Mouse (Mus musculus) liver, embryonic 15.5 days (tissue): ENCODE measurements at regions not wholly inside any gene's neighbourhood (a gene's known extent, or its start where the extent isn't known, plus 50 kb on each side); places are given as distances from the start of the nearest gene placed in this dataset.

Experiments used
- ATAC-seq: fragments of 200-750 bp; cut with Nextera tagmentation; 2 replicates; pipeline ENCODE4 v1.8.0; 2017; ENCODE audit warnings: moderate number of reproducible peaks, mild to moderate bottlenecking, moderate library complexity; ENCODE audit not compliant: insufficient read depth
- H3K27ac ChIP-seq: fragments of 300-500 bp; sonication (generic); replicated peaks from 2 replicates; pipeline ENCODE4 v1.5.1; 2015; ENCODE audit warnings: mild to moderate bottlenecking, inconsistent platforms
- H3K27me3 ChIP-seq: fragments of 300-500 bp; sonication (generic); 2 replicates; pipeline ENCODE4 v1.6.1; 2015; ENCODE audit warnings: mild to moderate bottlenecking, inconsistent platforms
- H3K36me3 ChIP-seq: fragments of 300-500 bp; sonication (generic); replicated peaks from 2 replicates; pipeline ENCODE4 v1.6.1; 2015; ENCODE audit warnings: moderate library complexity, mild to moderate bottlenecking, inconsistent platforms
- H3K4me1 ChIP-seq: fragments of 300-500 bp; sonication (generic); replicated peaks from 2 replicates; pipeline ENCODE4 v1.6.1; 2015; ENCODE audit warnings: inconsistent platforms
- H3K4me2 ChIP-seq: fragments of 300-500 bp; sonication (generic); 2 replicates; pipeline ENCODE4 v1.6.1; 2015; ENCODE audit warnings: moderate library complexity, mild to moderate bottlenecking, inconsistent platforms
- H3K4me3 ChIP-seq: fragments of 300-500 bp; sonication (generic); replicated peaks from 2 replicates; pipeline ENCODE4 v1.5.1; 2015; ENCODE audit warnings: mild to moderate bottlenecking, inconsistent platforms
- H3K9ac ChIP-seq: fragments of 300-500 bp; sonication (generic); 2 replicates; pipeline ENCODE4 v1.6.1; 2015; ENCODE audit warnings: moderate library complexity, mild to moderate bottlenecking, inconsistent platforms
- H3K9me3 ChIP-seq: fragments of 300-500 bp; sonication (generic); replicated peaks from 2 replicates; pipeline ENCODE4 v1.6.1; 2016; ENCODE audit warnings: inconsistent platforms
- WGBS: fragments of 180-500 bp; shearing (Covaris S2); methylation state at CpG from one replicate; pipeline ENCODE4 v1.1.7; 2015; ENCODE audit warnings: mixed read lengths; ENCODE audit not compliant: insufficient replicate concordance; 5-methylcytosine and 5-hydroxymethylcytosine counted together

DNA sequence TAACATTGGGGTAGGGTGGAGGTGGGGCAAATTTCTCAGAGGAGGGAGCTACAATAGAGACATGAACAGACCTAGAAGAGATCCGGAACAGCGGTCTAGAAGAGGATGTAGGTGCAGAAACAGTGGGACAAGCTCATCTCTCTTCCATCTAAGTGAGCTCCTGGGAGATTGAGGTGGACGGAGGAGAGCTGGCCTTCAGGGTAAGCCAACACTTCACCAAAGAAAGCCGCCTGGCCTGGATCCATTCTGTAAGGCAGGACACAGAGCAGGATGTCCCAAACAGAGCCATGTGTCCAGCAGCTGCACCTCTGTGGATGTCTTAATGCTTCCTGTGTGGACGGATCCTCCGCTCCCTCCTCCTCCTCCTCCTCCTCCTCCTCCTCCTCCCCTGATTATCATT, 173.0 kb downstream of the Rab11fip4 start:
- no peaks in the 10 kb centered on the region for H3K9me3 ChIP-seq
- H3K4me3 ChIP-seq: no peak overlapping the region
- WGBS: 62% methylated on average over 6 of the region's 6 CpGs
- no peaks in the 10 kb centered on the region for H3K36me3 ChIP-seq
- no peak overlapping the region for H3K9ac ChIP-seq
- no peak overlapping the region for H3K4me2 ChIP-seq
- ATAC-seq: no peak
- H3K27me3 ChIP-seq: no peaks in the 10 kb centered on the region
- no peak overlapping the region for H3K27ac ChIP-seq
- no peaks in the 10 kb centered on the region for H3K4me1 ChIP-seq

DNA sequence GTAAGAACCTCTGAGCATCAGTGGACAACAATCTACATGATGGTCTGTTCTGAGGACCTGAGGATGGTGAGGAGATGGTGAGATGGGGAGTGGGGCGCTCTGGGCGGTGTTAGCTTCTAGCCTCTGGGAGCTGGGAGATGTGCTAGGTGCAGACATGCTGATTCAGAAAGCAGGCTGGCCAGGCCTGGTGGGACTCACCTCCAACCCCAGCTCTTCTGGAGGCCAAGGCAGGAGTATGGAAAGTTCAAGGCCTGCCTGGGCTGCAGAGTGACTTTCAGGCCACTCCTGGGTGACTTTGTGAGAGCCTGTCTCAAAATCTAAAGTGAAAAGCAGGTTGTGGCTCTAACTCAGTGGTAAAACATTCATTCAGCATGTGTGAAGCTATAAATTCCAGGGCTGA, 171.6 kb downstream of the Rab11fip4 start:
- no peak overlapping the region for H3K4me3 ChIP-seq
- H3K36me3 ChIP-seq: no peaks in the 10 kb centered on the region
- no peak overlapping the region for H3K27ac ChIP-seq
- WGBS: 86% methylated on average over 2 of the region's 2 CpGs
- no peak overlapping the region for H3K4me2 ChIP-seq
- ATAC-seq: no peak
- H3K4me1 ChIP-seq: no peaks in the 10 kb centered on the region
- no peak overlapping the region for H3K9ac ChIP-seq
- H3K9me3 ChIP-seq: no peaks in the 10 kb centered on the region
- no peaks in the 10 kb centered on the region for H3K27me3 ChIP-seq

DNA sequence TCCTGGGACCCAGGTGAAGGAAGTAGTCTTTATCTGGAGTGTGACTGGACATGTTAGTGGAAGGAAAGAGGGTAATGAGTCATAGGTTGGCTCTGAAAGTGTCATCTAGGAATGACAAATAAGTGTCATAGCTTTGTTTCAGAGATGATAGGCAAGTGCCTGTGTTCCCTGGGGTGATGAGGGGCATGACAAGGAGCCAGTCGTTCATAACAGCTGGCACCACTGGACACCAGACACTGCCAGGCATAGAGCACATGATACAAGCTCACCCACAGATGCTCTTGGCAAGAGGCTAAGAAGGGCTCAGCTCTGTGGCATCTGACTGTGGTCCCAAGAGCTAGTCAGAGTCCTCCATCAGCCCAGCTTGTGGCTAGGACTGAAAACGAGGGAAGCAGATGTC, 171.0 kb downstream of the Rab11fip4 start:
- Histone ChIP-seq H3K9ac (no peak overlapping the region), H3K27me3 (no peaks in the 10 kb centered on the region), H3K9me3 (no peaks in the 10 kb centered on the region), H3K4me3 (no peak overlapping the region), H3K36me3 (no peaks in the 10 kb centered on the region), H3K27ac (no peak overlapping the region), H3K4me2 (no peak overlapping the region), H3K4me1 (no peaks in the 10 kb centered on the region)
- ATAC-seq: no peak
- WGBS: 47% methylated on average over 2 of the region's 2 CpGs

DNA sequence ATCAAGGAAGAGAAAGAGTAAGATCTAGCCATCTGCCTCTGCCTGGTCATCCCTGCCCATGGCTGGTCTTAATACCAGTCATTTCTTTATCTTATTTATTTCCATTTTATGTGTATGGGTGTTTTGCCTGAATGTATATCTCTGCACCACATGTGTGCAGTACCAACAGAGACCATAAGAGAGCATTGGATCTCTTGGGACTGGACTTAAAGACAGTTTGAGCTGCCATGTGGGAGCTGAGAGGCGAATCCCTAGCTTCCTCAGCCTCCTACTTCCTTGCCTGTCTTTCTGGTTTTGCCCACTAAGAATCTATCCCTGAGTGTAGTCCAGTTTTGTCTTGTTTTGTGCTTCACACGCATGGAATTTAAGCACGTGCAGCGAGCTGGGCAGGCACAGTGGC, 169.5 kb downstream of the Rab11fip4 start:
- Histone ChIP-seq H3K27ac (no peak overlapping the region), H3K9me3 (no peaks in the 10 kb centered on the region), H3K27me3 (no peaks in the 10 kb centered on the region), H3K4me3 (no peak overlapping the region), H3K36me3 (no peaks in the 10 kb centered on the region), H3K4me2 (no peak overlapping the region), H3K4me1 (no peaks in the 10 kb centered on the region), H3K9ac (no peak overlapping the region)
- no peak for ATAC-seq
- WGBS: 69% methylated on average over 4 of the region's 4 CpGs

DNA sequence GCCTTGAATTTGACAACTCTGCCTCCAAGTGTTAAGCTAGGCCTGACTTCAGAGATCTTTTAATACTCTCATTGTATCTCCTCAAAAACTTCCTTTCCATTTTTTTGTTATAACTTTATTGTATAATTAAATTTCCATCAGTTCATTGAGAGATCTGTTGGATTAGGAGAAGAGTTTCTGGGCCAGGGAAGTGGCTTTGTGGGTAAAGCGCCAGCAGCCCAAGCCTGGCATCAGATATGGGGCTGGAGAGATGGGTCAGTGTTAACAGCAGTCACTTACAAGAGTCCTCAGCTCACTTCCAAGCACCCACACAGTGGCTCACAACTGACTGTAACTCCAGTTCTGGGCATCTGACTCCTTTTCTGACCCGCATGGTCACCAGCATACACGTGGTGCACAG, 167.3 kb downstream of the Rab11fip4 start:
- Histone ChIP-seq H3K27ac (no peak overlapping the region), H3K4me1 (no peaks in the 10 kb centered on the region), H3K4me3 (no peak overlapping the region), H3K27me3 (no peaks in the 10 kb centered on the region), H3K4me2 (no peak overlapping the region), H3K9ac (no peak overlapping the region), H3K9me3 (no peaks in the 10 kb centered on the region), H3K36me3 (no peaks in the 10 kb centered on the region)
- 77% methylated on average over 3 of the region's 3 CpGs for WGBS
- no peak for ATAC-seq

DNA sequence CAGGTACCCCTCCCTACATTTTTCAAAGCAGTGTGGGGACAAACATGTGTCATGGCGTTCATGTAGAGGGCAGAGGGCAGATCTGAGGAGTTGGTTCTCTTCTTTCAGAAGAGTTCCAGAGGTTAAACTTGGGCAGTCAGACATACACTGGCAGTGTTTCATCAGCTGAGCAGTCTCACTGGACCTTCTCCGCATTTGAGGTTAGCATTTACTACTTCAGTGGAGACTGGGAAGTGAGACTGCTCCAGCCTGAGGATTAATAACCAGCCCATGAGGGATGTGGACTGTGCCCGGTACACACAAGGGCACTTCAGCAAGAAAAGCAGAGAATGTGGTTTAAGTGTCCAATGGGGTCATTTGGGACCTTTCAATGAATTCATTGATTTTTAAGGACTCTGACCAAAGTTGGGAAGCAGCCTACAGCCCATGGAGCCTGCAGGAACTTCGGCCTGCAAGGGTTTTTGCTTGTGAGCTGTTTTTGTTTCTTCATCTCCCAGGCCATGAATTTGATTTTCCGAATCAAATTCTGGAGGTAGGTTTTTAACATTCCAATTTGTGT, 166.6 kb downstream of the Rab11fip4 start:
- 60% methylated on average over 5 of the region's 5 CpGs for WGBS
- Histone ChIP-seq H3K4me1 (0 out of 2 replicates have a peak, but pooled peaks cover 4% of the 10 kb centered on the region), H3K9ac (no peak overlapping the region), H3K27me3 (no peaks in the 10 kb centered on the region), H3K9me3 (no peaks in the 10 kb centered on the region), H3K4me3 (no peak overlapping the region), H3K4me2 (no peak overlapping the region), H3K36me3 (no peaks in the 10 kb centered on the region), H3K27ac (no peak overlapping the region)
- ATAC-seq: no peak

DNA sequence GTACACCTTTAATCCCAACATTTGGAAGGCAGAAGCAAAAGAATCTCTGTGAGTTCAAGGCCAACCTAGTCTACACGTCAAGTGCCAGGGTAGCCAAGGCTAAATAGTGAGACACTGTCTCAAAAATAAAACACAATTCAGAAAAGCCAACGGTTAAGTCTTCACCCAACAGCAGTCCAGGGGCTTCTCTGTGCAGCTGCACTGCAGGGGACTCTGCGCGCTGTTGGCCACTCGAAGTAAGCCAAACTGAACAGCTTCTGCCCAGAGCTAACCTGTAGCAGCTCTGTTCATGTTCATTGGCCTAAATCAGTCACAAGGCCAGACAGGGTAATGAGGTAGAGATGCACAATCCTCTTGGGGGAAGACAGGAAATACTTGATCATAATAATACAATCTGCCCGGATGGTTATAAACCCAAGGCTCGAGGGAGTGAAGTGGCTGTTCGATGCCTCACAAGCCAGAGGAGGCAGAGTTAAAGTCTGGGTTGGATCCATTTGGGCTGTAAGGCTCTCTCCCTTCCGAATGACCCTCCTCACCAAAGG, 165.4 kb downstream of the Rab11fip4 start:
- Histone ChIP-seq H3K4me2 (no peak overlapping the region), H3K27ac (no peak overlapping the region), H3K36me3 (no peaks in the 10 kb centered on the region), H3K9me3 (no peaks in the 10 kb centered on the region), H3K27me3 (no peaks in the 10 kb centered on the region), H3K4me3 (no peak overlapping the region), H3K4me1 (peaks cover 9% of the 10 kb centered on the region; the same call in 1 of the 2 replicates), H3K9ac (no peak overlapping the region)
- 71% methylated on average over 9 of the region's 9 CpGs for WGBS
- no peak for ATAC-seq

DNA sequence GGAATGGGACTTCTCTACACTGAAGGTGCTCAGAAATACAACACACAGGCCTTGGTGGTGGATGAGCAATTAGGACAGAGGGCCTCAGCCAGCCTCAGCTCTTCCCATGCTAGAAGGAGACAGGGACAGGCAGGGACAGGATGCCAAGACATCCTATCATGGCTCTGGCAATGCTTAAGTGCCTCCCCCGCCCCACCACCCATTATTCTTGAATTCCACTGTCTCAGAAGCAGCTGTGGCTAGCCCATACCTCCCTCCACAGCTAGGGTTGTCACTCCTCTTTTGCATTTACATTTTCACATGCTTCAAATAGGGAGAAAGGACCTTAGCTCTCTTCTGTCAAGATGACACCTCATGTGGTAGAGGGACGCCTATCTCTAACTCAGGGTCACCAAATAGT, 162.5 kb downstream of the Rab11fip4 start:
- Histone ChIP-seq H3K9ac (no peak overlapping the region), H3K36me3 (no peaks in the 10 kb centered on the region), H3K4me1 (peaks cover 14% of the 10 kb centered on the region), H3K4me3 (no peak overlapping the region), H3K9me3 (no peaks in the 10 kb centered on the region), H3K27me3 (no peaks in the 10 kb centered on the region), H3K27ac (no peak overlapping the region), H3K4me2 (no peak overlapping the region)
- WGBS: 49% methylated on average over 2 of the region's 2 CpGs
- no peak for ATAC-seq

DNA sequence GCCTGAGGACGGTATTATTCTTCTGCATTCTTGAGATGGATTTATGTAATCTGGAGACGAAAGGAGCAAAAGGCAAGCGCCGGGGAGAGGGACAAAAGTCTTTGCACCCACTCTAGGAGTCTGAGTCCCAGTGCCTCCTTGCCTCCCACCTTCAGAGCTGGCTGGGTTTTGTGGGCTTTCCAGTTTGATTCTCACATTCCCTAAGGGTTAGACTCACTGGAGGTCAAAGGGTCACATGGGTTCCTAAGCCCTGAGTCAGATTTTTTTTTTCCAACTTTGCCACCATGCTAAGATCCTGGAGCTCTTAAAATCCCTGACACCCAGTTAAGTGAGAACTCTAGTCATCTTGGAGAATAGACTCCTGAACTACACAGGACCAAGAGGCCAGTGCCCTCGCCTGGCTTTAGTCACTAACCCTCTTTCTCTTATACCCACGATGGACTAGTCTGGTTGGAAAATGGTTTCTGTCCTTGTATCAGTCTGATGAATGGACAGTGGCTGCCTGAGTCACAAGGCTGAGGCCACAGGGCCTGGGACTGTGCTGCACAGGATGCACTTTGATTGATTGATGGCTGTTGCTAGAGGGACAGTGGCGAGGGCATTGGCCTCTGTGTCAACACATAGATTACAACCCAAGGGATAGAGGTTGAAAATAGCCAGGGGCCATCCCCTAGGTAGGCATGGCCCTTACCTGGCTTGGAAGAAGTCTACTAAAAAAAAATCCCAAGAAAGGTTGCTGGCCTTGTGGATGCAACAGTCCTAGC, 161.9 kb downstream of the Rab11fip4 start:
- Histone ChIP-seq H3K36me3 (no peaks in the 10 kb centered on the region), H3K27ac (no peak overlapping the region), H3K27me3 (no peaks in the 10 kb centered on the region), H3K4me1 (peaks cover 14% of the 10 kb centered on the region), H3K4me2 (no peak overlapping the region), H3K9ac (no peak overlapping the region), H3K9me3 (no peaks in the 10 kb centered on the region), H3K4me3 (no peak overlapping the region)
- peak; percentile 69 for ATAC-seq
- 53% methylated on average over 7 of the region's 7 CpGs for WGBS

DNA sequence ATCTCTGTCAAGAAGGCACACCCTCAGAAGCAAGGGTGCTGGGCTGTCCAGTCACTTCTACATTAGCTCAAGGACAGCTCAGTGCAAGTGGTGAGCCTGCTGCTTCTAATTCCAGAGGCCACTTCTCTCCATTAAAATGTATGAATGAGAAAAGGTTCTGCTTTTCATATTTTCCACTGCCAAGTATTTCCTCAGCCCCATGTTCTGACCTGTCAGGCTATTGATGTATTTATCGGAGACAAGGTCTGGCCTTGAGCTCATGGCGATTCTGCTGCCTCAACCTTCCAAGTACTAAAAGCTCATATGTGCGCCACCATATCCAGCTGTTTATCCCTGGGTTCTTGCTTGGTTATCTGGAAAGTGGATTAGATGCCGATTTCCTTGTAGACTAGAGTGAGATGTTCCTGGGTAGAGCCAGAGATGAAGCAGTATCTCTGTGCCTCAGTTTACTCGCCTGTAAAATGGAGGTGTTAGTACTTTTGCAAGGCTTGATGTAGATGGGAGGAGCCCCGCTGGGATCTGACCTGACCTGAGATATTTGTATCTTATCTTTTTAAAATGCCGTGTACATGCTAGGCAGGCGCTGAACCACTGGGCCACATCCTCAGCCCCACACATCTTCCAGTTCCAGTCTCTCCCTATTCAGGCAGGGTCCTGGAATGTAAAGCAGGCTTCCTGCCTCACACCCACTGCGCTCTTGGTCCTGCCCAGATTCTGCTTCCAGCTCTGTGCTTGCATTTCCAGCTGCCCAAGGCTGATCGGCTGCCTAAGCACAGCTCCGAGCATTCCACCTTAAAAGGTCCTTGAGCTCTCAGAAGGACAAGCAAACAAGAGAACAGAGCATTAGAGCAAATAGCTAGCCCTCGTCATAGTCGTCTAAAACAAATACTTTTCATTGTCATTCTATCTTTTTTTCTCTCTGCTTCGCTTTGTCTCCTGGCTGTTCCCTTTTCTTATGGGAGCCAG, 161.0 kb downstream of the Rab11fip4 start:
- Histone ChIP-seq H3K4me2 (no peak overlapping the region), H3K4me1 (peaks cover 14% of the 10 kb centered on the region), H3K36me3 (no peaks in the 10 kb centered on the region), H3K27ac (no peak overlapping the region), H3K27me3 (no peaks in the 10 kb centered on the region), H3K4me3 (no peak overlapping the region), H3K9ac (no peak overlapping the region), H3K9me3 (no peaks in the 10 kb centered on the region)
- no peak for ATAC-seq
- 58% methylated on average over 14 of the region's 14 CpGs for WGBS

DNA sequence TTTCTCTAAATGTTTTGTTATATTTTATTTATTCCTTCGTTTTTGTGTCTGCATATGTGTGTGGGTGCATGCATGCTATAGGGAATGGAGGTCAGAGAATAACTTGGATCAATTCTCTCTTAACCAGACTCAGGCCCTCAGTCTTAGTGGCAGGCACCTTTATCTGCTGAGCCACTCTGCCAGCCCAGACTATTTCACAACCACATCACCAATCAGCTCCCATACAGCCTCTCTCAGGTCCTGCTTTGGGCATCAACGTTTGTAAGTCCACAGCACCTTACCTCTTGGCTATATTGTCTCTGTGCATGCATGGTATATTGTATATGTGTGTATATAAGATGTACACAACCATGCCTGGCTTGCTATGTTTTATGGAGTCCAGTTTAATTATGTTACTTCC, 159.9 kb downstream of the Rab11fip4 start:
- Histone ChIP-seq H3K4me2 (no peak overlapping the region), H3K27ac (no peak overlapping the region), H3K27me3 (no peaks in the 10 kb centered on the region), H3K36me3 (no peaks in the 10 kb centered on the region), H3K4me1 (peaks cover 19% of the 10 kb centered on the region), H3K4me3 (no peak overlapping the region), H3K9me3 (no peaks in the 10 kb centered on the region), H3K9ac (no peak overlapping the region)
- WGBS: 20% methylated on average over 2 of the region's 2 CpGs
- no peak for ATAC-seq
